Mouse (Mus musculus): ENCODE measurements at regions not wholly inside any gene's neighbourhood (a gene's known extent, or its start where the extent isn't known, plus 50 kb on each side); places are given as distances from the start of the nearest gene placed in this dataset.

DNA sequence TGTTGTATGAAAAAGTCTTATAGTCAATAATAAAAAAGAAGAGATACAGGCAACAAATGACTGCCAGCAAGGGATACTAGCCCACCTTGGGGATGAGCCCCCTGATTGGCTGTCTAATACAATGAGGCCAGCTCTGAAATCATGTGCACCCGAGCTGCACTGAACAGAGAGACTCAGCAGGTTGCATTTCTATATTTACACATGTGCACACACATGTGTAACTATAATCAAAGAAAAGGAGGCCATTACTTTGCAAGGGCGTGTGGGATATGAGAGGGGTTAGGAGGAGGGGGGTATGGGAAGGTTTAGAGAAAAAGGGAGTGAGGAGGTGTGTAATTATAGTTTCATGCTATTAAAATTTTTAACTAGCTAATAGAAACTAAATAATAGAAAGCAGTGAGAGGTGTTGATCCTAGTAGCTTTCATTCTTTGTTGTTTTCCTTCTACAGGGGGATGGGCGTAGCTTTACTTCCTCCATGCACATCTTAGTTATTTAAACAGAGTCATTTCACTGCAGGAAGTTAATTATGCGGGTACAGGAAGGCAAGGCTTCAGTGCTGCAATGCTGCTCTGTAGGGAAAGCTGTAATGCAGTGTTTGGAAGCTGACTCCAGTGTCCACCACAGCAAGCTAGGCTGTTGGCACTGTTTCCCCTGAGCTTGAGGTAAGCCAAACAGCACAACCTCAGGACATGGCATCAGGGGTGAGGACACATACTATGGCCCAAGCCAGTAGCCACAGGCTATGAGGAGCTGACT, 56.2 kb upstream of the Htr1a start:
- TF ChIP-seq POLR2A (IDR thresholded peaks at IDR 0.05; ENCODE audit: borderline replicate concordance, control insufficient read depth, low read depth, low read length) (no peak), CTCF (IDR thresholded peaks at IDR 0.05; ENCODE audit: control insufficient read depth, insufficient read depth, low read length) (no peak)

All from bone marrow, adult 2 months (tissue).